Mouse (Mus musculus): ENCODE data around the gene Synrg. TPM values are rescaled to one million over a fixed set of nuclear protein-coding genes. Genes with fewer than 3 reads are reported as not detected.
A peak's percentile ranks its signal among the peaks of the same experiment; 100 is the strongest.

The Synrg gene
- 1 to 10 TPM; 9.4 to 9.7 TPM for polyA plus RNA-seq (2017; shearing (Covaris generic))

- peak; percentile 97 for ATAC-seq
Measured at GRCm38 (mm10) chr11:83963991-83964921, at the start of gene Synrg. Synrg (plus strand) TSS chr11:83964428.

- ATAC-seq: no peak
Measured at GRCm38 (mm10) chr11:83914501-83914900, 49.7 kb upstream of the Synrg start.

GRCm38 (mm10) chr11:83922600-83922999 is 41.6 kb upstream of the Synrg start:
- no peak for ATAC-seq

GRCm38 (mm10) chr11:83927097-83927496 is 37.1 kb upstream of the Synrg start:
- ATAC-seq: no peak

- ATAC-seq: no peak
Measured at GRCm38 (mm10) chr11:83932506-83933106, 31.6 kb upstream of the Synrg start.

- ATAC-seq: no peak
Measured at GRCm38 (mm10) chr11:83933376-83933775, 30.9 kb upstream of the Synrg start.

GRCm38 (mm10) chr11:83935986-83936665 is 28.1 kb upstream of the Synrg start:
- ATAC-seq: peak; percentile 45

- no peak for ATAC-seq
Measured at GRCm38 (mm10) chr11:83938556-83938955, 25.7 kb upstream of the Synrg start.

GRCm38 (mm10) chr11:83941950-83942840 is 22.0 kb upstream of the Synrg start, which contains the start of gene Ddx52:
Ddx52 (plus strand) TSS chr11:83942062.
- peak; percentile 100 for ATAC-seq

GRCm38 (mm10) chr11:83956822-83957221 is 7.4 kb upstream of the Synrg start:
- ATAC-seq: no peak

GRCm38 (mm10) chr11:83961983-83962382 is 2.2 kb upstream of the Synrg start:
- no peak for ATAC-seq

- no peak for ATAC-seq
Measured at GRCm38 (mm10) chr11:83967436-83968204, 3.4 kb downstream of the Synrg start.

- no peak for ATAC-seq
Measured at GRCm38 (mm10) chr11:83968205-83968575, 4.0 kb downstream of the Synrg start.

GRCm38 (mm10) chr11:83969040-83969439 is 4.8 kb downstream of the Synrg start:
- ATAC-seq: no peak

GRCm38 (mm10) chr11:83974561-83975346 is 10.5 kb downstream of the Synrg start:
- ATAC-seq: no peak

GRCm38 (mm10) chr11:83975488-83975887 is 11.3 kb downstream of the Synrg start:
- ATAC-seq: no peak

- ATAC-seq: no peak
Measured at GRCm38 (mm10) chr11:83976236-83976977, 12.2 kb downstream of the Synrg start.

- no peak for ATAC-seq
Measured at GRCm38 (mm10) chr11:83977810-83978209, 13.6 kb downstream of the Synrg start.

- ATAC-seq: no peak
Measured at GRCm38 (mm10) chr11:83979992-83980391, 15.8 kb downstream of the Synrg start.

- ATAC-seq: no peak
Measured at GRCm38 (mm10) chr11:83981338-83981737, 17.1 kb downstream of the Synrg start.
